In the genomic region with DNA sequence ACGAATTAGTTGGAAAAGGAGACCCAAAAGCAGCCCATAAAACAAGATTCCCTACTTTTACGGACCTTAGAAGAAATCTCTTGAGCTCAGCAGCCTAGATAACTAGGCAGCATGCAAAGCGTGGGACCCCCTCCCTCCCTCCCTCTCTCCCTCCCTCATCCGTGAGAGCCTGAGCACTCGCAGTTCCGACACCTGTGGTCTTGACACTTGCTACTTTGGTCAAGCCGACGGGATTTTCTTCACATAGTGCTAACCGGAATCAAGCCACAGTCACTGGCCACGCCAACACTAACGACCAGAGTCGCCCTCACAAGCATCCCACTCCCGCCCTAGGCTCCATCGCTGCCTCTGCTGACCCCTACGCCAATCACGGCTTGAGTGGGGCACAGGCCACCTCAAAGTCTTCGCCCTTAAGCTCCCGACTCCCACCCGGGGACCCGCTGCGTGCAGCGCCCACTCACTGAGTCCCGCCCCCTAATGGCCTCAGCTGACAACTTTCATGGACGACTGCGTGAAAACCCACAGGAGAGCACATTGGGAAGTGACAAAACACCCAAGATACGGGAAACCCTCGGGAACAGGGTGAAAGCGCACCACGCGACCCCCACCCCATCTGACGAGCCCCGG, we compare ENCODE assay signal across 8 mouse cellular contexts. TPM values are rescaled to one million over a fixed set of nuclear protein-coding genes. Genes with fewer than 3 reads are reported as not detected.
DNase-seq lines count a peak whose midpoint lies in the region; ATAC-seq lines count a peak whose summit lies in the region.

No protein-coding gene starts in this region.

- peak overlapping the region; percentile 82 for H3K4me3 ChIP-seq in neural tube, embryonic 11.5 days (ENCODE audit: low read depth, low read length)
- peak overlapping the region; percentile 72 for H3K4me3 ChIP-seq in embryonic facial prominence, embryonic 10.5 days
- peak overlapping the region; percentile 93 for H3K4me3 ChIP-seq in hindbrain, embryonic 16.5 days (ENCODE audit: low read length)
- H3K4me3 ChIP-seq in midbrain, embryonic 13.5 days (replicated peaks) = peak overlapping the region; percentile 83

- peak; percentile 46 for DNase-seq in neural tube, embryonic 11.5 days (ENCODE audit: low spot score)
- no peak for DNase-seq in neural tube, embryonic 10.5 days (ENCODE audit: extremely low spot score, low spot score)
- DNase-seq in embryonic facial prominence, embryonic 10.5 days (ENCODE audit: low spot score) = no peak
- no peak for DNase-seq in layer of hippocampus, postnatal 10 days (ENCODE audit: low spot score in 2 of 2)
- no peak for DNase-seq in adrenal gland, postnatal 4 days (ENCODE audit: low spot score in 2 of 2)
- DNase-seq in retina, embryonic 14.5 days (ENCODE audit: low spot score) = no peak

- 1% methylated on average over 32 of the region's 32 CpGs for WGBS in neural tube, embryonic 11.5 days
- WGBS in embryonic facial prominence, embryonic 10.5 days = 2% methylated on average over 32 of the region's 32 CpGs
- WGBS in hindbrain, embryonic 16.5 days = 1% methylated on average over 32 of the region's 32 CpGs
- WGBS in midbrain, embryonic 13.5 days = 3% methylated on average over 32 of the region's 32 CpGs

- ATAC-seq in neural tube, embryonic 11.5 days (ENCODE audit: insufficient read depth, low FRiP score, low TSS enrichment) = peak; percentile 79
- peak; percentile 79 for ATAC-seq in hindbrain, embryonic 16.5 days
- ATAC-seq in midbrain, embryonic 13.5 days = peak; percentile 78

- peak overlapping the region; percentile 80 for H3K4me2 ChIP-seq in neural tube, embryonic 11.5 days (ENCODE audit: low read depth)
- H3K4me2 ChIP-seq in hindbrain, embryonic 16.5 days (ENCODE audit: low read length) = peak overlapping the region; percentile 87
- peak overlapping the region; percentile 88 for H3K4me2 ChIP-seq in midbrain, embryonic 13.5 days (replicated peaks)

- peak overlapping the region; percentile 79 for H3K9ac ChIP-seq in neural tube, embryonic 11.5 days (ENCODE audit: low read length)
- peak overlapping the region; percentile 90 for H3K9ac ChIP-seq in hindbrain, embryonic 16.5 days (ENCODE audit: low read depth, low read length)
- H3K9ac ChIP-seq in midbrain, embryonic 13.5 days (replicated peaks) = peak overlapping the region; percentile 87

- H3K4me1 ChIP-seq in neural tube, embryonic 11.5 days (ENCODE audit: control insufficient read depth, insufficient read depth, low read length) = peaks cover 3% of the 10 kb centered on the region; the same call in 1 of the 2 replicates
- H3K4me1 ChIP-seq in embryonic facial prominence, embryonic 10.5 days = peaks cover 25% of the 10 kb centered on the region
- peaks cover 14% of the 10 kb centered on the region for H3K4me1 ChIP-seq in hindbrain, embryonic 16.5 days (ENCODE audit: control insufficient read depth, insufficient read depth, low read depth, low read length)
- H3K4me1 ChIP-seq in midbrain, embryonic 13.5 days (replicated peaks) = peaks cover 21% of the 10 kb centered on the region

- H3K27me3 ChIP-seq in neural tube, embryonic 11.5 days (ENCODE audit: control insufficient read depth, insufficient read depth, low read length) = no peaks in the 10 kb centered on the region
- H3K27me3 ChIP-seq in embryonic facial prominence, embryonic 10.5 days (replicated peaks; ENCODE audit: low read depth, poor library complexity, severe bottlenecking) = no peaks in the 10 kb centered on the region
- H3K27me3 ChIP-seq in hindbrain, embryonic 16.5 days (replicated peaks; ENCODE audit: control insufficient read depth, insufficient read depth, low read length) = no peaks in the 10 kb centered on the region
- no peaks in the 10 kb centered on the region for H3K27me3 ChIP-seq in midbrain, embryonic 13.5 days

- H3K36me3 ChIP-seq in neural tube, embryonic 11.5 days (ENCODE audit: control insufficient read depth, insufficient read depth, low read length) = no peaks in the 10 kb centered on the region; the same call in 1 of the 2 replicates
- peaks cover 21% of the 10 kb centered on the region for H3K36me3 ChIP-seq in embryonic facial prominence, embryonic 10.5 days (replicated peaks)
- H3K36me3 ChIP-seq in hindbrain, embryonic 16.5 days (ENCODE audit: control insufficient read depth, insufficient read depth, low read length) = peaks cover 9% of the 10 kb centered on the region
- peaks cover 27% of the 10 kb centered on the region for H3K36me3 ChIP-seq in midbrain, embryonic 13.5 days

- H3K27ac ChIP-seq in neural tube, embryonic 11.5 days (ENCODE audit: low read depth, low read length) = peak overlapping the region; percentile 60
- H3K27ac ChIP-seq in embryonic facial prominence, embryonic 10.5 days (replicated peaks) = peak overlapping the region; percentile 78
- peak overlapping the region; percentile 84 for H3K27ac ChIP-seq in hindbrain, embryonic 16.5 days (ENCODE audit: low read depth, low read length)
- H3K27ac ChIP-seq in midbrain, embryonic 13.5 days = peak overlapping the region; percentile 80

- H3K9me3 ChIP-seq in neural tube, embryonic 11.5 days (ENCODE audit: control insufficient read depth, low read length) = no peaks in the 10 kb centered on the region
- no peaks in the 10 kb centered on the region for H3K9me3 ChIP-seq in embryonic facial prominence, embryonic 10.5 days
- H3K9me3 ChIP-seq in hindbrain, embryonic 16.5 days (ENCODE audit: control insufficient read depth, low read length) = no peaks in the 10 kb centered on the region
- H3K9me3 ChIP-seq in midbrain, embryonic 13.5 days = no peaks in the 10 kb centered on the region

RNA-seq across cellular contexts. Expression of a gene that starts 0.6 kb away (rescaled TPM):
- 16.6 and 17.3 TPM in 2 replicates for polyA plus RNA-seq in neural tube, embryonic 11.5 days (2014; fragmentation: Nextera tagmentation; extraction: Ambion mirVana)
- 10.5 and 10.6 TPM in 2 replicates for polyA plus RNA-seq in embryonic facial prominence, embryonic 10.5 days (2016; fragmentation: Nextera tagmentation; extraction: Ambion mirVana)
- 19.3 and 23.1 TPM in 2 replicates for polyA plus RNA-seq in hindbrain, embryonic 16.5 days (2015; fragmentation: Nextera tagmentation; extraction: Ambion mirVana)
- polyA plus RNA-seq in midbrain, embryonic 13.5 days (2015; fragmentation: Nextera tagmentation; extraction: Ambion mirVana) = 17.8 and 19.5 TPM in 2 replicates
- total RNA-seq in layer of hippocampus, postnatal 10 days (2021) = 10 to 100 TPM; 22.9 to 23.9 TPM
- total RNA-seq in adrenal gland, postnatal 4 days (2021) = 10 to 100 TPM; 19.0 to 19.5 TPM

RNA-seq across cellular contexts. Expression of a gene that starts 38.6 kb away (rescaled TPM):
- 0.13 and 0.53 TPM in 2 replicates for polyA plus RNA-seq in neural tube, embryonic 11.5 days (2014; fragmentation: Nextera tagmentation; extraction: Ambion mirVana)
- polyA plus RNA-seq in embryonic facial prominence, embryonic 10.5 days (2016; fragmentation: Nextera tagmentation; extraction: Ambion mirVana) = 0.13 and 0.15 TPM in 2 replicates
- polyA plus RNA-seq in hindbrain, embryonic 16.5 days (2015; fragmentation: Nextera tagmentation; extraction: Ambion mirVana) = 0.20 and 0.35 TPM in 2 replicates
- 0.12 and 0.22 TPM in 2 replicates for polyA plus RNA-seq in midbrain, embryonic 13.5 days (2015; fragmentation: Nextera tagmentation; extraction: Ambion mirVana)
- 1 to 10 TPM in 1 of 2 experiments, under 1 TPM in 1; 0.49 to 1.0 TPM for total RNA-seq in layer of hippocampus, postnatal 10 days (2021)
- total RNA-seq in adrenal gland, postnatal 4 days (2021) = under 1 TPM in 1 of 2 experiments, not detected in 1; 0.17 TPM
